In genomic region chr8:94384166-94384565, GRCm38 (mm10) we compare ENCODE assay signal across 19 mouse cellular contexts. TPM values are rescaled to one million over a fixed set of nuclear protein-coding genes. Genes with fewer than 3 reads are reported as not detected.
"Had no signal": no experiment of that assay in that cellular context is flagged by ENCODE, and none has a peak within 500 bp of the region (broad histone marks: within the 10 kb centered on the region; RNA-seq: fewer than 3 reads in every experiment).

No protein-coding gene starts in this region.

- H3K9ac ChIP-seq: intestine, embryonic 15.5 days; limb, embryonic 12.5 days; limb, embryonic 15.5 days; midbrain, embryonic 12.5 days; midbrain, embryonic 15.5 days; neural tube, embryonic 12.5 days; neural tube, embryonic 15.5 days; stomach, embryonic 15.5 days had no signal

- H3K36me3 ChIP-seq: intestine, embryonic 15.5 days; limb, embryonic 12.5 days; limb, embryonic 15.5 days; midbrain, embryonic 15.5 days; neural tube, embryonic 12.5 days; neural tube, embryonic 15.5 days; stomach, embryonic 15.5 days had no signal

- H3K27ac ChIP-seq: intestine, embryonic 15.5 days; limb, embryonic 12.5 days; limb, embryonic 15.5 days; macrophage; midbrain, embryonic 12.5 days; midbrain, embryonic 15.5 days; neural tube, embryonic 12.5 days; neural tube, embryonic 15.5 days; stomach, embryonic 15.5 days had no signal

- ATAC-seq: intestine, embryonic 15.5 days; midbrain, embryonic 15.5 days had no signal

- H3K4me2 ChIP-seq: intestine, embryonic 15.5 days; limb, embryonic 12.5 days; limb, embryonic 15.5 days; midbrain, embryonic 12.5 days; midbrain, embryonic 15.5 days; neural tube, embryonic 12.5 days; neural tube, embryonic 15.5 days; stomach, embryonic 15.5 days had no signal

- H3K27me3 ChIP-seq: intestine, embryonic 15.5 days; limb, embryonic 12.5 days; limb, embryonic 15.5 days; midbrain, embryonic 12.5 days; midbrain, embryonic 15.5 days; neural tube, embryonic 12.5 days; neural tube, embryonic 15.5 days; stomach, embryonic 15.5 days had no signal

- H3K4me3 ChIP-seq: intestine, embryonic 15.5 days; limb, embryonic 12.5 days; limb, embryonic 15.5 days; midbrain, embryonic 12.5 days; midbrain, embryonic 15.5 days; neural tube, embryonic 12.5 days; neural tube, embryonic 15.5 days; stomach, embryonic 15.5 days had no signal

- H3K9me3 ChIP-seq: intestine, embryonic 15.5 days; limb, embryonic 12.5 days; limb, embryonic 15.5 days; midbrain, embryonic 12.5 days; midbrain, embryonic 15.5 days; neural tube, embryonic 12.5 days; neural tube, embryonic 15.5 days; stomach, embryonic 15.5 days had no signal

- DNase-seq: kidney, adult 18-20 months; kidney, postnatal 14 days; kidney, postnatal 4 days; left cerebral cortex, postnatal 4 days; lung, adult 2 months; right cerebral cortex, adult 18-20 months; right cerebral cortex, postnatal 14 days; right cerebral cortex, postnatal 4 days; thymus, adult 2 months; thymus, postnatal 25 days had no signal

RNA-seq across cellular contexts. Expression of gene Slc12a3, which starts 55.2 kb away (rescaled TPM):
- polyA plus RNA-seq: limb, embryonic 12.5 days; limb, embryonic 15.5 days; macrophage; midbrain, embryonic 12.5 days had no signal
